In genomic region chr8:105990856-105991387, GRCm38 (mm10) we compare ENCODE assay signal across 8 mouse cellular contexts. TPM values are rescaled to one million over a fixed set of nuclear protein-coding genes. Genes with fewer than 3 reads are reported as not detected.
A peak's percentile ranks its signal among the peaks of the same experiment; 100 is the strongest.
DNase-seq lines count a peak whose midpoint lies in the region; ATAC-seq and TF ChIP-seq lines count a peak whose summit lies in the region.

Gene Dus2 (plus strand): TSS chr8:105991337.

- no peak within 1 kb of the TSS for H3K9ac ChIP-seq in ES-Bruce4 (ENCODE audit: low read depth, poor library complexity, severe bottlenecking)
- H3K9ac ChIP-seq in forebrain, embryonic 12.5 days, result no peak within 1 kb of the TSS
- H3K9ac ChIP-seq in neural tube, embryonic 15.5 days (replicated peaks), result no peak within 1 kb of the TSS

- peak; percentile 65 for ATAC-seq in forebrain, embryonic 12.5 days (ENCODE audit: low FRiP score)
- ATAC-seq in neural tube, embryonic 15.5 days (ENCODE audit: low FRiP score), result no peak

- intact Hi-C loops in heart, postnatal 10 days (cut with DNase I), result loop anchor here (1.0 to 5.0 kb wide), 2 partner anchors 31 to 126 kb away; no protein-coding TSS in a partner anchor

- no peaks in the 10 kb centered on the region for H3K36me3 ChIP-seq in ES-Bruce4 (ENCODE audit: control insufficient read depth, insufficient read depth, low read length, poor library complexity, severe bottlenecking)
- no peaks in the 10 kb centered on the region for H3K36me3 ChIP-seq in forebrain, embryonic 12.5 days (replicated peaks)
- H3K36me3 ChIP-seq in neural tube, embryonic 15.5 days, result no peaks in the 10 kb centered on the region

- TF ChIP-seq EP300 in ES-Bruce4 (IDR thresholded peaks at IDR 0.05; ENCODE audit: insufficient read depth, low read depth, low read length), result no peak

- 11% methylated on average over 15 of the region's 15 CpGs for WGBS in forebrain, embryonic 12.5 days
- 10% methylated on average over 15 of the region's 15 CpGs for WGBS in neural tube, embryonic 15.5 days

- H3K4me3 ChIP-seq in ES-Bruce4 (ENCODE audit: low read depth, low read length), result no peak within 1 kb of the TSS
- H3K4me3 ChIP-seq in forebrain, embryonic 12.5 days (replicated peaks), result no peak within 1 kb of the TSS
- H3K4me3 ChIP-seq in neural tube, embryonic 15.5 days (replicated peaks), result no peak within 1 kb of the TSS

- TF ChIP-seq POLR2A in ES-Bruce4 (IDR thresholded peaks at IDR 0.05; ENCODE audit: insufficient read depth, low read length), result no peak

- peak within 1 kb of the TSS; percentile 22; the same call in 1 of the 2 replicates for H3K4me2 ChIP-seq in forebrain, embryonic 12.5 days
- H3K4me2 ChIP-seq in neural tube, embryonic 15.5 days, result peak within 1 kb of the TSS; percentile 27; the same call in 1 of the 2 replicates

- peak; percentile 84 for DNase-seq in c-Kit-positive CD71-positive TER-119-negative erythroid progenitor cells, embryonic 14.5 days (ENCODE audit: low read depth)
- peak; percentile 86 to 93 for DNase-seq in heart, postnatal 10 days
- DNase-seq in kidney, postnatal 4 days, result peak; percentile 88 to 90
- DNase-seq in lung, adult 18-20 months, result peak; percentile 82 to 88
- DNase-seq in testis, postnatal 14 days (ENCODE audit: low spot score), result peak; percentile 67

- H3K27ac ChIP-seq in ES-Bruce4 (ENCODE audit: insufficient read depth, low read length), result no peak within 1 kb of the TSS
- H3K27ac ChIP-seq in forebrain, embryonic 12.5 days, result no peak within 1 kb of the TSS
- H3K27ac ChIP-seq in neural tube, embryonic 15.5 days (replicated peaks), result no peak within 1 kb of the TSS

- no peaks in the 10 kb centered on the region for H3K27me3 ChIP-seq in ES-Bruce4 (ENCODE audit: control insufficient read depth, insufficient read depth, low read length, poor library complexity, severe bottlenecking)
- H3K27me3 ChIP-seq in forebrain, embryonic 12.5 days, result no peaks in the 10 kb centered on the region
- no peaks in the 10 kb centered on the region for H3K27me3 ChIP-seq in neural tube, embryonic 15.5 days (replicated peaks)

- H3K9me3 ChIP-seq in ES-Bruce4 (replicated peaks; ENCODE audit: control insufficient read depth, insufficient read depth, low read length, poor library complexity, severe bottlenecking), result no peaks in the 10 kb centered on the region
- H3K9me3 ChIP-seq in forebrain, embryonic 12.5 days, result no peaks in the 10 kb centered on the region
- no peaks in the 10 kb centered on the region for H3K9me3 ChIP-seq in neural tube, embryonic 15.5 days (replicated peaks)

- TF ChIP-seq CTCF in ES-Bruce4 (IDR thresholded peaks at IDR 0.05; ENCODE audit: low read depth, low read length), result peak; percentile 95

- no peaks in the 10 kb centered on the region for H3K4me1 ChIP-seq in ES-Bruce4 (ENCODE audit: control insufficient read depth, insufficient read depth, low read length)
- H3K4me1 ChIP-seq in forebrain, embryonic 12.5 days, result no peaks in the 10 kb centered on the region
- peaks cover 8% of the 10 kb centered on the region; the same call in 1 of the 2 replicates for H3K4me1 ChIP-seq in neural tube, embryonic 15.5 days

RNA-seq across cellular contexts. Expression of gene Dus2, which starts in this region (rescaled TPM):
- 14.4 and 19.3 TPM in 2 replicates for polyA plus RNA-seq in ES-Bruce4 (2011; ENCODE audit: insufficient read depth, insufficient read length, low read depth, missing spikeins)
- polyA plus RNA-seq in forebrain, embryonic 12.5 days (2016; fragmentation: Nextera tagmentation; extraction: Ambion mirVana), result 15.4 and 18.4 TPM in 2 replicates
- total RNA-seq in heart, postnatal 10 days (2021), result 1 to 10 TPM; 8.4 to 8.5 TPM
- 27.8 and 30.6 TPM in 2 replicates for polyA plus RNA-seq in neural tube, embryonic 15.5 days (2015; fragmentation: Nextera tagmentation; extraction: Ambion mirVana)
